Mouse (Mus musculus) E14TG2a.4 (cell line): Measurements from ENCODE around the gene 4930539E08Rik.

Experiments used
- H3K27me3 ChIP-seq: 2 replicates; pipeline ENCODE4 v1.6.1; 2014; ENCODE audit warnings: low read length, control low read depth; ENCODE audit not compliant: insufficient read depth
- H3K36me3 ChIP-seq: 2 replicates; pipeline ENCODE4 v1.6.1; 2014; ENCODE audit warnings: low read length, control low read depth; ENCODE audit not compliant: insufficient read depth
- H3K4me1 ChIP-seq: replicated peaks from 2 replicates; pipeline ENCODE4 v1.6.1; 2014; ENCODE audit warnings: low read depth, low read length, control low read depth
- H3K4me3 ChIP-seq: replicated peaks from 2 replicates; pipeline ENCODE4 v1.5.1; 2014; ENCODE audit warnings: mild to moderate bottlenecking, low read length
- H3K9me3 ChIP-seq: 2 replicates; pipeline ENCODE4 v1.6.1; 2014; ENCODE audit warnings: low read length, control low read depth
- CTCF ChIP-seq: conservative IDR thresholded peaks from 2 replicates; pipeline ENCODE4 v1.5.1; 2014; ENCODE audit warnings: low read length
- NANOG ChIP-seq: IDR thresholded peaks from 2 replicates; pipeline ENCODE4 v1.6.1; 2014; ENCODE audit warnings: borderline replicate concordance, low read length, mixed read lengths
- POU5F1 ChIP-seq: IDR thresholded peaks from 2 replicates; pipeline ENCODE4 v1.6.1; 2014; ENCODE audit warnings: low read length, borderline replicate concordance

Gene 4930539E08Rik

GRCm38 (mm10) chr17:28909252-28909941, 5.7 kb downstream of the 4930539E08Rik start:
- TF ChIP-seq CTCF (peak; percentile 63), POU5F1 (no peak), NANOG (no peak)
- Histone ChIP-seq H3K4me1 (peaks cover 45% of the 10 kb centered on the region), H3K4me3 (peak overlapping the region; percentile 62), H3K9me3 (no peaks in the 10 kb centered on the region), H3K36me3 (no peaks in the 10 kb centered on the region), H3K27me3 (peaks cover 19% of the 10 kb centered on the region)

- H3K4me1 ChIP-seq, result peaks cover 52% of the 10 kb centered on the region
Observed at GRCm38 (mm10) chr17:28907959-28908358, 7.2 kb downstream of the 4930539E08Rik start.

GRCm38 (mm10) chr17:28905377-28905916, 9.7 kb downstream of the 4930539E08Rik start:
- H3K4me1 ChIP-seq, result peaks cover 67% of the 10 kb centered on the region
- no peaks in the 10 kb centered on the region for H3K9me3 ChIP-seq
- TF ChIP-seq NANOG, result no peak
- TF ChIP-seq CTCF, result no peak
- TF ChIP-seq POU5F1, result no peak
- peaks cover 14% of the 10 kb centered on the region for H3K27me3 ChIP-seq
- H3K36me3 ChIP-seq, result no peaks in the 10 kb centered on the region
- H3K4me3 ChIP-seq, result 0 out of 2 replicates have a peak overlapping the region, but pooled peaks have one; percentile 20

More at GRCm38 (mm10) chr17:28907959-28908358, 7.2 kb downstream of the 4930539E08Rik start:
- no peak for TF ChIP-seq POU5F1
- no peak for TF ChIP-seq NANOG
- no peak for TF ChIP-seq CTCF
- Histone ChIP-seq H3K9me3 (no peaks in the 10 kb centered on the region), H3K27me3 (peaks cover 19% of the 10 kb centered on the region), H3K36me3 (no peaks in the 10 kb centered on the region), H3K4me3 (no peak overlapping the region)

GRCm38 (mm10) chr17:28904546-28905376, 10.4 kb downstream of the 4930539E08Rik start:
- no peaks in the 10 kb centered on the region for H3K36me3 ChIP-seq
- no peak for TF ChIP-seq POU5F1
- peak; percentile 92 for TF ChIP-seq CTCF
- no peak for TF ChIP-seq NANOG
- peak overlapping the region; percentile 41; the same call in 1 of the 2 replicates for H3K4me3 ChIP-seq
- no peaks in the 10 kb centered on the region for H3K9me3 ChIP-seq
- peaks cover 14% of the 10 kb centered on the region for H3K27me3 ChIP-seq
- peaks cover 67% of the 10 kb centered on the region for H3K4me1 ChIP-seq

GRCm38 (mm10) chr17:28901559-28901958, 13.6 kb downstream of the 4930539E08Rik start:
- H3K27me3 ChIP-seq, result no peaks in the 10 kb centered on the region
- H3K36me3 ChIP-seq, result no peaks in the 10 kb centered on the region
- no peak for TF ChIP-seq NANOG
- peak; percentile 44 for TF ChIP-seq CTCF
- no peak for TF ChIP-seq POU5F1
- peaks cover 80% of the 10 kb centered on the region for H3K4me1 ChIP-seq
- no peaks in the 10 kb centered on the region for H3K9me3 ChIP-seq
- no peak overlapping the region for H3K4me3 ChIP-seq

- peaks cover 64% of the 10 kb centered on the region for H3K4me1 ChIP-seq
- peak overlapping the region; percentile 74 for H3K4me3 ChIP-seq
- TF ChIP-seq POU5F1 (no peak), NANOG (no peak), CTCF (no peak)
- H3K9me3 ChIP-seq, result peaks cover under 1% of the 10 kb centered on the region
- H3K36me3 ChIP-seq, result peaks cover under 1% of the 10 kb centered on the region
- no peaks in the 10 kb centered on the region for H3K27me3 ChIP-seq
Observed at GRCm38 (mm10) chr17:28899427-28899826, 15.7 kb downstream of the 4930539E08Rik start.

GRCm38 (mm10) chr17:28898249-28898648, 16.9 kb downstream of the 4930539E08Rik start:
- H3K36me3 ChIP-seq, result peaks cover 13% of the 10 kb centered on the region
- no peak for TF ChIP-seq CTCF
- TF ChIP-seq NANOG, result no peak; the same call in 1 of the 2 replicates
- TF ChIP-seq POU5F1, result no peak
- H3K9me3 ChIP-seq, result peaks cover 13% of the 10 kb centered on the region
- H3K27me3 ChIP-seq, result no peaks in the 10 kb centered on the region
- H3K4me1 ChIP-seq, result peaks cover 59% of the 10 kb centered on the region
- H3K4me3 ChIP-seq, result peak overlapping the region; percentile 74

GRCm38 (mm10) chr17:28897817-28898216, 17.3 kb downstream of the 4930539E08Rik start:
- H3K27me3 ChIP-seq, result no peaks in the 10 kb centered on the region
- peaks cover 17% of the 10 kb centered on the region for H3K9me3 ChIP-seq
- H3K4me3 ChIP-seq, result peak overlapping the region; percentile 74
- H3K36me3 ChIP-seq, result peaks cover 17% of the 10 kb centered on the region
- no peak for TF ChIP-seq CTCF
- TF ChIP-seq POU5F1, result no peak
- no peak for TF ChIP-seq NANOG
- H3K4me1 ChIP-seq, result peaks cover 55% of the 10 kb centered on the region
